Mouse (Mus musculus) ES-Bruce4 (cell line): ENCODE data around the gene Bri3.
"Not testable (repeated sequence)": the region's sequence is repeated elsewhere in the genome, so short reads cannot be mapped to it uniquely, and the experiment has no call there.

Source experiments
- CTCF ChIP-seq: IDR thresholded peaks from one replicate; pipeline ENCODE4 v1.8.1; 2011; ENCODE audit warnings: low read depth, low read length
- POLR2A ChIP-seq: IDR thresholded peaks from one replicate; pipeline ENCODE4 v1.8.1; 2011; ENCODE audit warnings: low read length; ENCODE audit not compliant: insufficient read depth

GRCm38 (mm10) chr5:144366551-144366950 lies 122.3 kb downstream of the Bri3 start:
- not testable (repeated sequence) for TF ChIP-seq POLR2A, CTCF
